Mouse (Mus musculus): ENCODE results near the gene Ehbp1. TPM values are rescaled to one million over a fixed set of nuclear protein-coding genes. Genes with fewer than 3 reads are reported as not detected.

Gene Ehbp1
- polyA plus RNA-seq, 2 experiments: 12.1 to 21.4 TPM

DNA sequence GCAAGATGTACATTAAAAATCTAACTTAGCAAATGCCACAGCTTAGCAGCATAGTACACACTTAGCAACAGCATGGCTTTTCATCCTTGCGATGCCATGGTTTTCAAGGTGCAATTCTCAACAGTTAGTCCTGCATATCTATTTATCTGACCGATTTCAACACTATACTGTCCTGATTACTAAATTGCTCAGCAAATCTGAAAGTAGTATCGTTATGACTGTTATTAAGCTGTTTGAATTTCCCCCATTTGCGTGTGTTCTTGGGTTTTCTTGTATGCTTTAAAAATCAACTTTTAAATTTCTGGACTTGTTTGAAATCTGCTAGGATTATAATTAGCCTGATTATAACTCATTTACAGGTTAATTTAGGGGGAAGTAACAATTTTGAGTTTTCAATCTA is 184.2 kb downstream of the Ehbp1 start:
- Histone ChIP-seq H3K9ac (ENCODE audit: low read depth, low read length, severe bottlenecking) (no peak overlapping the region), H3K27ac (replicated peaks; ENCODE audit: low read depth, low read length) (no peak overlapping the region), H3K27me3 (ENCODE audit: control insufficient read depth, insufficient read depth, low read length) (no peaks in the 10 kb centered on the region), H3K4me1 (ENCODE audit: control insufficient read depth, insufficient read depth, low read length) (peaks cover 5% of the 10 kb centered on the region; the same call in 1 of the 2 replicates), H3K4me3 (replicated peaks; ENCODE audit: low read length) (no peak overlapping the region), H3K4me2 (replicated peaks; ENCODE audit: low read depth, low read length, severe bottlenecking) (no peak overlapping the region), H3K9me3 (ENCODE audit: control insufficient read depth, low read length) (no peaks in the 10 kb centered on the region), H3K36me3 (ENCODE audit: control insufficient read depth, insufficient read depth, low read length) (no peaks in the 10 kb centered on the region; the same call in 1 of the 2 replicates)
- ATAC-seq (ENCODE audit: low FRiP score, low read depth) (no peak), DNase-seq (ENCODE audit: low spot score) (no peak)
- TF ChIP-seq POLR2A (IDR thresholded peaks at IDR 0.05; ENCODE audit: borderline replicate concordance, extremely low read depth, insufficient read depth, insufficient read length): no peak
- 90% methylated on average over 4 of the region's 4 CpGs for WGBS

DNA sequence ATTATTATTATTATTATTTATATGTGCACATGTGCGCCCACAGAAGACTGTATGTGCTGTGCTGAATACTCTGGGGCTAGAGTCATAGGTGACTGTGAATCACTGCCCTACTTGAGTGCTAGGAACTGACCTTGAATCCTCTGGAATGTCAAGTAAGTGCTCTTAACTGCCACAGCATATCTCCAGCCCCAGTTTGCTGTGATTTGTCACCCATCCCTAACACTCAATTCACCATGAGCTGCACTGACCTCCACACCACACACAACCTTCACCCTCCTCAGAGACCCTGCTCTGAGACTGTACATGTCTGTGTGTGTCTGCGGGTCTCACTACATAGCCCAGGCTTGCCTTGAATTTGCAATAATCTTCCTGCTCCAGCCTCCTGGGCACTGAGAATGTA is 185.9 kb downstream of the Ehbp1 start:
- peaks cover 5% of the 10 kb centered on the region; the same call in 1 of the 2 replicates for H3K4me1 ChIP-seq (ENCODE audit: control insufficient read depth, insufficient read depth, low read length)
- H3K4me3 ChIP-seq (replicated peaks; ENCODE audit: low read length): no peak overlapping the region
- H3K9me3 ChIP-seq (ENCODE audit: control insufficient read depth, low read length): no peaks in the 10 kb centered on the region
- DNase-seq (ENCODE audit: low spot score) (no peak), ATAC-seq (ENCODE audit: low FRiP score, low read depth) (no peak)
- no peak overlapping the region for H3K4me2 ChIP-seq (replicated peaks; ENCODE audit: low read depth, low read length, severe bottlenecking)
- TF ChIP-seq POLR2A (IDR thresholded peaks at IDR 0.05; ENCODE audit: borderline replicate concordance, extremely low read depth, insufficient read depth, insufficient read length): no peak
- no peak overlapping the region for H3K9ac ChIP-seq (ENCODE audit: low read depth, low read length, severe bottlenecking)
- no peaks in the 10 kb centered on the region; the same call in 1 of the 2 replicates for H3K36me3 ChIP-seq (ENCODE audit: control insufficient read depth, insufficient read depth, low read length)
- no peaks in the 10 kb centered on the region for H3K27me3 ChIP-seq (ENCODE audit: control insufficient read depth, insufficient read depth, low read length)
- WGBS: 88% methylated on average over 2 of the region's 2 CpGs
- H3K27ac ChIP-seq (replicated peaks; ENCODE audit: low read depth, low read length): no peak overlapping the region

DNA sequence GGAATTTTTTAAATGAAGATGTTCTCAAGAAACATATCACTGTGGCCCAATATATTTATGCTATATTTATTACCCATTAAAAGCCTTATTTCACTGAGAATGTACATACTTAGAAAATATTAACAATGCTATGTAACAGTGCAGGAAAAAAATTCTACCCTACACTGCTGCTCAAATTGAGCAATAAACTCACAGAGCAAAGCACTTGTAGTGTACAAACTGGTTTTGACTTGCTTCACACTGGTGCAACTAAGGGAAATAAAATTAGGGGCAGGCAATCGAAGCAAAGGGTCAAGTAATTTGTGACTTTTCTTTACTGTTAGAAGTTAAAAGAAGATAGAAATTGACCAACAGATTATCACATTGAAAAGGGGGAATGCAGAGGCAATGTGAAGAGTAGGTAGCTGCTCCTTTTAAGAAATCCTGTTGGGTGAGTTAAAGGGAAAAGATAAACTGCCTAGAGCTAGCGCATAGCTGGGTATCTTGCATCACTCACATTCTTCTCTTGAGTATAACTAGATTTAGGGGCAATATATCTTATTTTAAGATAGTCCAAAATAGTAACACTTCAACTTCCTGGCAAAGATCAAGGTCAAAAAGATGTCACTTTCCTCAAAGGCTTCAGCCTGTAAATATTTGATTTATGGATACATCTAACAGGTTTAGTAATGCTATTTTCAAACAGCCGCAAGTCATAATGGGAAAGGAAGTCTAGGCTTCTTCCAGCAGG is 186.6 kb downstream of the Ehbp1 start:
- Histone ChIP-seq H3K4me3 (replicated peaks; ENCODE audit: low read length) (no peak overlapping the region), H3K27ac (replicated peaks; ENCODE audit: low read depth, low read length) (no peak overlapping the region), H3K36me3 (ENCODE audit: control insufficient read depth, insufficient read depth, low read length) (no peaks in the 10 kb centered on the region; the same call in 1 of the 2 replicates), H3K27me3 (ENCODE audit: control insufficient read depth, insufficient read depth, low read length) (no peaks in the 10 kb centered on the region), H3K9me3 (ENCODE audit: control insufficient read depth, low read length) (no peaks in the 10 kb centered on the region), H3K4me1 (ENCODE audit: control insufficient read depth, insufficient read depth, low read length) (peaks cover 5% of the 10 kb centered on the region; the same call in 1 of the 2 replicates), H3K9ac (ENCODE audit: low read depth, low read length, severe bottlenecking) (no peak overlapping the region), H3K4me2 (replicated peaks; ENCODE audit: low read depth, low read length, severe bottlenecking) (no peak overlapping the region)
- TF ChIP-seq POLR2A (IDR thresholded peaks at IDR 0.05; ENCODE audit: borderline replicate concordance, extremely low read depth, insufficient read depth, insufficient read length): no peak
- WGBS: 73% methylated on average over 3 of the region's 3 CpGs
- ATAC-seq (ENCODE audit: low FRiP score, low read depth) (no peak), DNase-seq (ENCODE audit: low spot score) (no peak)

DNA sequence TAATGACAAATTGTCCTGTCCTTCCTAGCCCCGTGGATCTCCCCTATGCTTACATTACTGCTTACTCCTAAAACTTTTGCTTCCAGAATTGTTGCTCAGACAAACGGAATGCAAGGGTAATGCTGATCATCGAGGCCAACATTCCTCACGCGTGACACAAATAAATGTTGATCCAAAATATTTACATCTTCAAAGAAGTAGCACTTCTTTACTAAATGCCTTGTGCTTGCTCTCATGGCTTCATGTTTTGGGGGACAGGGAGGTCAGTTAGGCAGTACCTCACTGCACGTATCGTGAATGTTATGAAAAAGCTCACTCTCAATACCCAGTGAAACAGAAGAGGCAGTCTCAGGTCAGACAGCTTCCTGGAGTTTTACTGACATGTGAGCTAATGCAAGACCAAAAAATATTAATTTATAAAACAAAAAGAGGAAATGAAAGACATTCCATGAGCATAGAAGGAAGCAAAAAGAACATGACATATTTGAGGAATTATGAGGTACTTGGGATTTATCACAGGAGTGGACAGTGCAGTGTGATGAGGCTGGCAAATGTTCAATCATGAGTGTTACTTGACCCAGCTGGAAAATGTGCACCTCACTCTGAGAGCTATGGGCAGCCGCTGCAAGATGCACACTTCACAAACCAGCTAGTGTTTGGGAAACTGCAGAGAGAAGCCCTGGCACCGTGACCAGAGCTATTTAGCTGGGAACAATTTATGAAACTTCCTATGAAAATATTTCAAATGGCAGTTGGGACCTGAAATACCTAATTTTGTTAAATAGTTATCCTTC is 187.4 kb downstream of the Ehbp1 start:
- ATAC-seq (ENCODE audit: low FRiP score, low read depth) (no peak), DNase-seq (ENCODE audit: low spot score) (peak; percentile 4)
- 73% methylated on average over 9 of the region's 9 CpGs for WGBS
- H3K4me3 ChIP-seq (replicated peaks; ENCODE audit: low read length): no peak overlapping the region
- no peak overlapping the region for H3K27ac ChIP-seq (replicated peaks; ENCODE audit: low read depth, low read length)
- no peak overlapping the region for H3K4me2 ChIP-seq (replicated peaks; ENCODE audit: low read depth, low read length, severe bottlenecking)
- H3K9ac ChIP-seq (ENCODE audit: low read depth, low read length, severe bottlenecking): no peak overlapping the region
- H3K9me3 ChIP-seq (ENCODE audit: control insufficient read depth, low read length): no peaks in the 10 kb centered on the region
- no peaks in the 10 kb centered on the region; the same call in 1 of the 2 replicates for H3K36me3 ChIP-seq (ENCODE audit: control insufficient read depth, insufficient read depth, low read length)
- peaks cover 5% of the 10 kb centered on the region; the same call in 1 of the 2 replicates for H3K4me1 ChIP-seq (ENCODE audit: control insufficient read depth, insufficient read depth, low read length)
- H3K27me3 ChIP-seq (ENCODE audit: control insufficient read depth, insufficient read depth, low read length): no peaks in the 10 kb centered on the region
- no peak for TF ChIP-seq POLR2A (IDR thresholded peaks at IDR 0.05; ENCODE audit: borderline replicate concordance, extremely low read depth, insufficient read depth, insufficient read length)

DNA sequence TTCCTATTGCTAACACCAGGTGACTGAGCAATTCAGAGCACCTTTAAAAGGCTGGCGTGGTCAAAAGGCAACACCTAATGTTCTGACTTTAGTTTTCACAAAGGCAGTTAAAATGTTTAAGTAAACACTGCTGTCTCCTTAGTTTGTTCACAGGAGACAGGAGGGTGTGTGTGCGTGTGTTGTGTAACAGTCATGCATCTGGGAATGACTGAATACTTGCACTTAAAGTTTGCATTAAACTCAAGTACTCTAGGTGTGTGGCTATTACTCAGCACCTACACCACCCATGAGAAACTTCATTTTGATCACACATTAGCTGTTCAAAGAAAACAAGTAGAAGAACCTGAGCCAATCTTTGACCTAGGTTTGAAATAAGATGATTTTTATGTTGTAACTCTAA is 201.4 kb downstream of the Ehbp1 start:
- Histone ChIP-seq H3K4me1 (ENCODE audit: control insufficient read depth, insufficient read depth, low read length) (no peaks in the 10 kb centered on the region), H3K9me3 (ENCODE audit: control insufficient read depth, low read length) (no peaks in the 10 kb centered on the region), H3K27ac (replicated peaks; ENCODE audit: low read depth, low read length) (no peak overlapping the region), H3K4me2 (replicated peaks; ENCODE audit: low read depth, low read length, severe bottlenecking) (no peak overlapping the region), H3K4me3 (replicated peaks; ENCODE audit: low read length) (no peak overlapping the region), H3K9ac (ENCODE audit: low read depth, low read length, severe bottlenecking) (no peak overlapping the region), H3K27me3 (ENCODE audit: control insufficient read depth, insufficient read depth, low read length) (no peaks in the 10 kb centered on the region), H3K36me3 (ENCODE audit: control insufficient read depth, insufficient read depth, low read length) (peaks cover 3% of the 10 kb centered on the region; the same call in 1 of the 2 replicates)
- ATAC-seq (ENCODE audit: low FRiP score, low read depth) (no peak), DNase-seq (ENCODE audit: low spot score) (no peak)
- WGBS: 59% methylated on average over 2 of the region's 2 CpGs
- no peak for TF ChIP-seq POLR2A (IDR thresholded peaks at IDR 0.05; ENCODE audit: borderline replicate concordance, extremely low read depth, insufficient read depth, insufficient read length)
